Mouse (Mus musculus) limb, embryonic 15.5 days (tissue): Measurements from ENCODE around the gene Golgb1. TPM values are rescaled to one million over a fixed set of nuclear protein-coding genes. Genes with fewer than 3 reads are reported as not detected.

Source experiments
- ATAC-seq: fragments of 200-750 bp; cut with Nextera tagmentation; 2 replicates; pipeline ENCODE4 v1.8.0; 2017; ENCODE audit warnings: low read depth, moderate TSS enrichment; ENCODE audit not compliant: insufficient number of reproducible peaks, low FRiP score, low TSS enrichment
- H3K27ac ChIP-seq: fragments of 300-500 bp; sonication (generic); 2 replicates; pipeline ENCODE4 v1.5.1; 2015; ENCODE audit warnings: moderate library complexity, mild to moderate bottlenecking, inconsistent platforms
- H3K27me3 ChIP-seq: fragments of 300-500 bp; sonication (generic); 2 replicates; pipeline ENCODE4 v1.6.1; 2015; ENCODE audit warnings: inconsistent platforms
- H3K36me3 ChIP-seq: fragments of 300-500 bp; sonication (generic); 2 replicates; pipeline ENCODE4 v1.6.1; 2015; ENCODE audit warnings: inconsistent platforms
- H3K4me1 ChIP-seq: fragments of 300-500 bp; sonication (generic); 2 replicates; pipeline ENCODE4 v1.6.1; 2015; ENCODE audit warnings: inconsistent platforms
- H3K4me2 ChIP-seq: fragments of 300-500 bp; sonication (generic); 2 replicates; pipeline ENCODE4 v1.6.1; 2015; ENCODE audit warnings: mild to moderate bottlenecking, inconsistent platforms
- H3K4me3 ChIP-seq: fragments of 300-500 bp; sonication (generic); 2 replicates; pipeline ENCODE4 v1.5.1; 2015; ENCODE audit warnings: mild to moderate bottlenecking, inconsistent platforms
- H3K9ac ChIP-seq: fragments of 300-500 bp; sonication (generic); 2 replicates; pipeline ENCODE4 v1.6.1; 2015; ENCODE audit warnings: inconsistent platforms
- H3K9me3 ChIP-seq: fragments of 300-500 bp; sonication (generic); 2 replicates; pipeline ENCODE4 v1.6.1; 2016; ENCODE audit warnings: inconsistent platforms
- WGBS: fragments of 180-500 bp; shearing (Covaris S2); methylation state at CpG from one replicate; pipeline ENCODE4 v1.1.7; 2015; 5-methylcytosine and 5-hydroxymethylcytosine counted together
- polyA plus RNA-seq: library from polyadenylated mRNA; unstranded; fragments of >200 nt; fragmentation: Nextera tagmentation; extraction: Ambion mirVana; gene quantifications from 2 replicates; pipeline ENCODE4 v1.2.1, GENCODE M21; 2015

Gene Golgb1
- polyA plus RNA-seq, 1 experiment from 2014 or later = 116 TPM

DNA sequence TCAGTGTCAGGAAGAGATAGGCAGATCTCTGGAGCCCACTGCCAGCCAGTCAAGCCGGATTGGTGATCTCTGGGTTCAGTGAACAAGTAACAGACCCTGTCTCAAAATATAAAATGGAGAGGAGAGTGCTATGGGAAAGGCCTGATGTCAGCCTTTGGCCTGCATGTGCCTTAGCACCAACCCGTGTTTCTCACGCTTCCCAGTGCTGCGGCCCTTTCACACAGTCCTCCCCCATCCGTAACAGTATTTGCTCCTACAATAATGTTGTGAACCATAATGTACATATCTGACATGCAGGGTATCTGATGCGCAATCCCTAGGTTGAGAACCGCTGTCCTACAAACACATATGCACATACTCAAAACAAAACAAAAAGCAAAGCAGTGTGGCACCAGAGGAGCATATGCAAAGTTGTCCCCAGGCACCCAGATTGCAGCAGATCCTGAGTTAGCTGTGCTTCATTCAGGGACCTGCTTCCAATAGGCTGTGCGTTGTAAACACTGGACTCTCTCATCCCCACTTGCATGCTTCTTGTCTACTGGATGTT, 46.2 kb downstream of the Golgb1 start:
- H3K9me3 ChIP-seq = no peaks in the 10 kb centered on the region
- 92% methylated on average over 8 of the region's 8 CpGs for WGBS
- H3K4me3 ChIP-seq = no peak overlapping the region
- ATAC-seq = no peak
- H3K27ac ChIP-seq = no peak overlapping the region
- H3K36me3 ChIP-seq = peaks cover 87% of the 10 kb centered on the region
- H3K9ac ChIP-seq = no peak overlapping the region
- H3K27me3 ChIP-seq = no peaks in the 10 kb centered on the region
- H3K4me1 ChIP-seq = no peaks in the 10 kb centered on the region
- H3K4me2 ChIP-seq = no peak overlapping the region

DNA sequence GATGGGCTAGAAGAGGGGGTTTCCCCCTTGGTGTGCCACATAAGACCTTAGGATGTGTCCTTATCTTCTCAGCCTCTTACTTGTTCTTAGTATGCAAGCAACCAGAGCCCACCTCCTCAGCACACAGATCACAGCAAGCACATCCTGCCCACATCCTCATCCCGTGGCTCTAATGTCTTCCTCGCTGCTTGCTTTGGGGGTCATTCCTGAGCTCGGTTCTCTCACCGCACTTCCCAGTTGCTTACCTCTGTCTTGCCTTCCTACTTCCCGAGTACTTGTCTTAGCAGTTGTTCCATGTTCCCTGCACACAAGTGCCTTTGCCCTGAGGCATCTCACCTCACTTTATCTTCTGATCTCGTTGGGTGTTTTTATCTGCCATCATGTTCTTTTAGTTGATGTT, 47.0 kb downstream of the Golgb1 start:
- Histone ChIP-seq H3K9me3 (no peaks in the 10 kb centered on the region), H3K36me3 (peaks cover 89% of the 10 kb centered on the region), H3K9ac (no peak overlapping the region), H3K4me3 (no peak overlapping the region), H3K27me3 (no peaks in the 10 kb centered on the region), H3K4me1 (no peaks in the 10 kb centered on the region), H3K4me2 (no peak overlapping the region), H3K27ac (no peak overlapping the region)
- ATAC-seq = no peak
- 78% methylated on average over 6 of the region's 6 CpGs for WGBS

DNA sequence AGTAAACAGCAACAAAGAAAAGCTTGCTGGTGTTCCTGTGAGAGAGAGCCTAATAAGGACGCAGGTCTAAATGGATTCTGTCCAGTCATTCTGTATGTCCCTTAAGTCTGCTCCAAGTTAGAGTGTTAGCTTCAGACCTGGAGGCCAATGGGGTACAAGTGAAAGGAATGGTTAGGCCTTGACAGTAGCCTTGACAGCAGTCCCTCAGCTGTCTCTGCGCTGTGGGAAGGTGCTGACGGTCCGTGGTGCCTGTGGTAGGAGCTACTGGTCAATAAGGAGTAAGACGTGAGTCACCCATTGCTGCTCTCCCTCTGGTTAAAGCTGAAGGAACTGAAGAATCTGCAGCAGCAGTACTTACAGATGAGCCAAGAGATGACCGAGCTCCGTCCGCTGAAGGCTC, 49.4 kb downstream of the Golgb1 start:
- ATAC-seq = no peak

DNA sequence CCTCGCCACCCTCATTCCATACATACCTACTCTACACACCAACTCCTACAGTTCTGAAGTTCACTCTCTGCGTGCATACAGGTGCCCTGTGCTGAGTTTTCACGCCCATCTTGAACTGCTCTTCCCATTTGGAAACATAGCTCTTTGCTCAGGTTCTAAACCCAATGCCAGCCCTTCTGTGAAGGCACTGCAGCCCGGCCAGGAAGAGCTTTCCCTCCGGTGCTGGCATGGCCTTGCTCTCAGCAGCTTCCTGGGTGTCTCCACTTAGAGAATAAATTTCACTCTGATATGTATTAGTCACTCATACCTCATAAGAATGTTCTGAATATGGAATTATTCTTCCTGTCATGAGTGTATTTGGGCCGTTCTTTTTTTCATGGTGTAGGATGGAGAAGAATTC, 50.4 kb downstream of the Golgb1 start:
- Histone ChIP-seq H3K27ac (no peak overlapping the region), H3K27me3 (no peaks in the 10 kb centered on the region), H3K9me3 (no peaks in the 10 kb centered on the region), H3K9ac (no peak overlapping the region), H3K4me1 (no peaks in the 10 kb centered on the region), H3K36me3 (peaks cover 91% of the 10 kb centered on the region), H3K4me3 (no peak overlapping the region), H3K4me2 (no peak overlapping the region)
- 93% methylated on average over 6 of the region's 6 CpGs for WGBS
- ATAC-seq = no peak

More for the DNA sequence above, 49.4 kb downstream of the Golgb1 start:
- H3K4me1 ChIP-seq = no peaks in the 10 kb centered on the region
- H3K9me3 ChIP-seq = no peaks in the 10 kb centered on the region
- H3K4me3 ChIP-seq = no peak overlapping the region
- H3K27ac ChIP-seq = no peak overlapping the region
- WGBS = 95% methylated on average over 8 of the region's 8 CpGs
- no peaks in the 10 kb centered on the region for H3K27me3 ChIP-seq
- H3K4me2 ChIP-seq = no peak overlapping the region
- no peak overlapping the region for H3K9ac ChIP-seq
- H3K36me3 ChIP-seq = peaks cover 91% of the 10 kb centered on the region

DNA sequence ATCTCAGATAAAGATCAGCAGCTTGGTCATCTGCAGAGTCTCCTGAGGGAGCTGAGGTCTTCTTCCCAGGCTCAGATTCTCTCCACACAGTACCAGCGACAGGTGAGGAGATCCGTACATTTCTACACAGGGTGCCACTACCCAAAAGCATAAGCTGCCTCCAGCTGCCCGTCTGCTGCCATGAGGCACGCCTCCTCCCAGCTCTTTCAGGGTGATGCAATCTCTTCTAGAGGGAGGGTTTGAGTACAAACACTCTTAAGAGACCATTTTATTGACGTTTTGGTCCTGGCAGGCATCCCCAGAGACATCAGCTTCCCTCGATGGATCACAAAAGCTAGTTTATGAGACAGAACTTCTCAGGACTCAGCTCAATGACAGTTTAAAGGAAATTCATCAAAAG, 50.9 kb downstream of the Golgb1 start:
- H3K9ac ChIP-seq = no peak overlapping the region
- no peak overlapping the region for H3K4me3 ChIP-seq
- no peak overlapping the region for H3K27ac ChIP-seq
- H3K9me3 ChIP-seq = no peaks in the 10 kb centered on the region
- no peak for ATAC-seq
- H3K27me3 ChIP-seq = no peaks in the 10 kb centered on the region
- peaks cover 91% of the 10 kb centered on the region for H3K36me3 ChIP-seq
- H3K4me1 ChIP-seq = no peaks in the 10 kb centered on the region
- WGBS = 64% methylated on average over 6 of the region's 6 CpGs
- H3K4me2 ChIP-seq = no peak overlapping the region

DNA sequence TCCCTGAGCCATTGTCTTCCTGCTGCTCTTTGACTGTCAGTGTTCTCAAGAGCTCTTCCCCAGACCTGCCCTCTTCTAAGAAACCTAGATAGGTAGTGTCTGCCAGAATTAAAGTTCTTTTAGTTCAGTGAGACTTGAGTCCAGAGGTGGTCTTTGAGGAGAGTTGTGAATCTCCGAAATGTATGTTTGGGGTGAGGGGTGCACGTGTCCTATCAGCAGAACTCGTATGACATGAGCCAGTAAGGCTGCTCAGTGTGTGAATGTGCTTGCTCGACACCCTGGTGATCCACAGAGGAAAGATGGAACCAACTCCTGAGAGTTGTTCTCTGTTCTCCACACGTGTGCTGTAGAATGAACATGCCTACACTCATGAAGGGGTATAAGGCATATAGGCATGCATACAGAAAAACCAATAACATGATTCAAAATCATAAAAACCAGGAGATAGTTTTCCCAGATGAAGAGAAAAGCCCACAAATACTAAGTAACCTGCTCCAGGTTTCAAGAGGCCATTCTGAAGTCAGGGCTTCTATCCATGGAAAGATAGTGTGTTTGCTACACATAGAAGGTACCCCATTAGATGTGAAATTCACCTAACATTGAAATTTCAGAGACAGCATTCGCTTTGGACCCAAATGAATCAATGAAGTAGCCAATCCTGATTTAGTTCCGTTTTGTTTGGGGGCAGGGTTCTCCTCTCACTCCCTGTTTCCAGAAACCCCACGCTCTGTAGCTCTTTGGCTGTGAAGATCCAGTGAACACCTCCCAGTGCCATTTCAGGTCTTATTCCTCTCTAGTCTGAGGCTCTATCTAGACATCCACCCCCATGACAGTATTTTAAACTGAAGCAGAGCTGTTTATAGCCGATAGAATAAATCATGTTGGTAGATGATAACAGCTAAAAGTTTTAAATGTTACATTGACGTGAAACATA, 51.8 kb downstream of the Golgb1 start:
- 91% methylated on average over 10 of the region's 10 CpGs for WGBS

DNA sequence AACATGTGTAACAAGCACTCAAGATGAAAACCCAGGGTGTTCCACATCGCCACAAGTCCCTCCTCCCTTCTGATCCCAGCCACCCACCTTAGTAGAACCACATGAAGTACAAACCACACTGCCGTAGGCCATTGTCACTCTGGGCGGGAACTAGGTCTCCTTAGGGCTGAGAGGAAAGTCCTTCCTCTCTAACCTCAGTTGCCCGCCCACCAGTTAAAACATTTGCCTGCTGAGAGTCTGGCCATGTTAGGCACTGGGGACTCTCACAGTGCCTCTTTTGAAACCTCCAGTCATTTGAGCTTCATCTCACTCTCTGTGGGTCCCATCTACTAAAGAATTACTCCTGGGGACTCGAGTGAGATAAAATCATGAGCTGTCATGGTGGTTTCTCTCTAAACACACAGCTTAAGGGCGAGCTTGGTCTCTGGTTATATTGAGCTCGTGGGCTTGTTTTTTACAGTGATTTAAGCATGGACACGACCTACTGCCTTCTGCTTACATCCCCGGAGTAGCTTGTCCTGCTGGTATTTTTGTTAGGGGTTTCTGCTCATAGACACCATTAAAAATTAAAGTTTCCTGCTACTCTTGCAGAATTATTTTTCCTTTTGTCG, 52.7 kb downstream of the Golgb1 start:
- H3K9me3 ChIP-seq = no peaks in the 10 kb centered on the region
- no peak for ATAC-seq
- no peak overlapping the region for H3K4me3 ChIP-seq
- H3K27me3 ChIP-seq = no peaks in the 10 kb centered on the region
- H3K27ac ChIP-seq = no peak overlapping the region
- no peak overlapping the region for H3K4me2 ChIP-seq
- H3K4me1 ChIP-seq = no peaks in the 10 kb centered on the region
- 80% methylated on average over 10 of the region's 10 CpGs for WGBS
- peaks cover 93% of the 10 kb centered on the region for H3K36me3 ChIP-seq
- H3K9ac ChIP-seq = no peak overlapping the region

More for the DNA sequence above, 51.8 kb downstream of the Golgb1 start:
- Histone ChIP-seq H3K4me2 (no peak overlapping the region), H3K27ac (no peak overlapping the region), H3K27me3 (no peaks in the 10 kb centered on the region), H3K9ac (no peak overlapping the region), H3K4me3 (no peak overlapping the region), H3K9me3 (no peaks in the 10 kb centered on the region), H3K4me1 (no peaks in the 10 kb centered on the region), H3K36me3 (peaks cover 93% of the 10 kb centered on the region)
- ATAC-seq = no peak

DNA sequence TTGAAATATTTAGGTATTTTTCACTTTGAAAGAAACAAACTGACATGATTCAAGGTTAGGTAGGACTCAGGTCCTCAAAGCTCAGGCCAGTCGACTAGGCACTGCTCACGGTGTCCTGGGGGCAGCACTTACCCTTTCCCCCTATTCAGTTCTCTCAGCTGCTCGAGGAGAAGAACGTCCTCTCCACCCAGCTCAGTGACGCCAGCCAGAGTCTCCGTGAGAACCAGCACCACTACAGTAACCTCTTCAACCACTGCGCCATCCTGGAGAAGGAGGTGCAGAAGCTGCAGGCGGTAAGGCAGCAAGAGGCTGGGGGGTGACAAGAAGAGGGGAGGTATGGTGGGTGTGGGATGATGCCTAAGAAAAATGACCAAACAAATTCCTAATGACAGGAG, 53.2 kb downstream of the Golgb1 start:
- H3K27ac ChIP-seq = no peak overlapping the region
- no peak overlapping the region for H3K4me2 ChIP-seq
- no peaks in the 10 kb centered on the region for H3K4me1 ChIP-seq
- H3K9ac ChIP-seq = no peak overlapping the region
- 94% methylated on average over 8 of the region's 8 CpGs for WGBS
- H3K4me3 ChIP-seq = no peak overlapping the region
- no peaks in the 10 kb centered on the region for H3K9me3 ChIP-seq
- no peaks in the 10 kb centered on the region for H3K27me3 ChIP-seq
- ATAC-seq = no peak
- peaks cover 93% of the 10 kb centered on the region for H3K36me3 ChIP-seq

DNA sequence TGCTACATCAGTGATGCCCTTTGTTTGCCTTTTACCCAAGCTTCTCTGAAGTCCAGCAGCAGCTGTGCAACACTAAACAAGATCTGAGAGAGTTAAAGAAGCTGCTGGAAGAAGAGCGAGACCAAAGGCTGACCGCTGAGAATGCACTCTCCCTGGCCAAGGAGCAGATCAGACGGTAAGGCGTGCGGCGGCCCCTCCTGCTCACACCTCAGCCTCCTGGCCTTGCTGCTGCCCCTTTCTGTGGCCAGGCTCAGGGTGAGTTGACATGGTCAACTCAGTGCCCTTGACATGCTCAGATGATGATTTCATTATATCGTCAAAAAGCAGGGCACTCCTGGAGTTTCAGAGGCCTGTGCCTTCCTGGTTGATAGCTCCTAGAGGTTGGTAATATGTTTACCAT, 54.3 kb downstream of the Golgb1 start:
- Histone ChIP-seq H3K4me2 (no peak overlapping the region), H3K27ac (no peak overlapping the region), H3K27me3 (no peaks in the 10 kb centered on the region), H3K4me1 (no peaks in the 10 kb centered on the region), H3K36me3 (peaks cover 92% of the 10 kb centered on the region), H3K4me3 (no peak overlapping the region), H3K9me3 (no peaks in the 10 kb centered on the region), H3K9ac (no peak overlapping the region)
- 95% methylated on average over 7 of the region's 7 CpGs for WGBS
- ATAC-seq = no peak

DNA sequence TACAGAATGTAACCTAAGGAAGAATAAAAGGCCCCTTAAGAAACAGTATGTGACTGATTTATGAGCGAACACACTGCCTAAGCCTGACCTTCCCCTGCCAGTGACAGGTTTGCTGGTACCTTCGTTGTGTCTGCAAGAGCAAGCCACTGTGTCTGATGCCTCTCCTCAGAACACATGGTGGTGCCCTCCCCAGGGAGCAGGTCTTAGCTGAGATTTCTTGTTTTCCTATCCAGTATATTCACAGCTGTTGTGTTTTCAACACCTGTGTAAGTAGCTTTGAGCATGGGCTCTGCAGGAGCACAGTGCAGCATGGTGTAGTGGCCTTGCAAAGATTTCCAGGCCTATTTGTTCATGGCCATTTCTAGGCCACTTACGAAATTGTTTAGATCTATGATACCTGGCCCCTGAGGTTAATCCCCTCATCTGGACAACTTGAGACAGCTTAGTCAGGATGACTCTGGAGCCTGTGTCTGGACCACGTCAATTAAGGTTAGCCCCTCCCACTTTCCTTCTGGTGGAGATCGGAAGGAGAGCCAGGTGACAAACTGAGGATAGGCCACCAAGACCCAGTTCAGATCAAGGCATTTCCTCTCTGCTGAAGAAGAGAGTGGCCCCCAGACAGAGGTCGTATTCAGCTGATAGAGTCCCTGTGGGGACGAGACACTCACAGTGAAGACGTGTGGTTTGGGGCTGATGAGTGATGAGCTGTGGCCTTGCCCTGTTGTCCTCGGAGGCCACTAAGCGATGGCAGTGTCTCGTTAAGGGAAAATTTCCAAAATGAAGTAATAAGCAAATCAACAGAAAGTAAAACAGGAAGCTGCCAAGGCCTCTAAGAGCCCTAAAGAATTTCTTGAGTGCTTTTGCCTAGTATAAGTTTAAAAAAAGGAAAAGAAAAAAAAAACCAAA, 55.5 kb downstream of the Golgb1 start:
- Histone ChIP-seq H3K9me3 (no peaks in the 10 kb centered on the region), H3K27me3 (no peaks in the 10 kb centered on the region), H3K4me1 (0 out of 2 replicates have a peak, but pooled peaks cover 2% of the 10 kb centered on the region), H3K36me3 (peaks cover 80% of the 10 kb centered on the region), H3K27ac (no peak overlapping the region), H3K9ac (no peak overlapping the region), H3K4me3 (no peak overlapping the region), H3K4me2 (no peak overlapping the region)
- WGBS = 63% methylated on average over 11 of the region's 11 CpGs
- ATAC-seq = 0 out of 2 replicates have a peak, but pooled peaks have one; percentile 33

DNA sequence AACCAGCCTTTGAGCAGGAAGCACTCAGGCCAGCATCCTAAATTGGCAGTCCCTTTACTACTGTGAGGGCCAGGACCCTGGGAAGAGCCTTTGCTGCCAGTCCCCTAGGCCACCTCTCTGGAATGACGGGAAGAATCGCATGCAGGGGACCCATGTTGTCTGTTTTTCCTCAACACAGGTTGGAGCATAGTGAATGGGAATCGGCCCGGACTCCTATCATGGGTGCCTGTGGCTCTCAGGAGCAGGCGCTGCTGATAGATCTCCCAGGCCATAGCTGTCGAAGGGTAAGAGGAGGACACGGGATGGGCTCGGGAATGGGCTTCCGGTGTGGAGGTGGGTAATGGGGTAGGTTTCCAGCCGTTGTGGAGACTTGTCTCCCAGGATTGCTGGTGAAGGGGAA, 56.4 kb downstream of the Golgb1 start:
- Histone ChIP-seq H3K4me1 (0 out of 2 replicates have a peak, but pooled peaks cover 2% of the 10 kb centered on the region), H3K27ac (no peak overlapping the region), H3K4me3 (no peak overlapping the region), H3K27me3 (no peaks in the 10 kb centered on the region), H3K36me3 (peaks cover 71% of the 10 kb centered on the region), H3K4me2 (no peak overlapping the region), H3K9me3 (no peaks in the 10 kb centered on the region), H3K9ac (no peak overlapping the region)
- ATAC-seq = no peak
- WGBS = 85% methylated on average over 10 of the region's 10 CpGs
